Mouse (Mus musculus): Measurements from ENCODE around the gene Sympk. TPM values are rescaled to one million over a fixed set of nuclear protein-coding genes. Genes with fewer than 3 reads are reported as not detected.

The Sympk gene
- 26.7 and 39.4 TPM in 2 replicates for polyA plus RNA-seq (2014; fragmentation: Nextera tagmentation; extraction: Ambion mirVana)

DNA sequence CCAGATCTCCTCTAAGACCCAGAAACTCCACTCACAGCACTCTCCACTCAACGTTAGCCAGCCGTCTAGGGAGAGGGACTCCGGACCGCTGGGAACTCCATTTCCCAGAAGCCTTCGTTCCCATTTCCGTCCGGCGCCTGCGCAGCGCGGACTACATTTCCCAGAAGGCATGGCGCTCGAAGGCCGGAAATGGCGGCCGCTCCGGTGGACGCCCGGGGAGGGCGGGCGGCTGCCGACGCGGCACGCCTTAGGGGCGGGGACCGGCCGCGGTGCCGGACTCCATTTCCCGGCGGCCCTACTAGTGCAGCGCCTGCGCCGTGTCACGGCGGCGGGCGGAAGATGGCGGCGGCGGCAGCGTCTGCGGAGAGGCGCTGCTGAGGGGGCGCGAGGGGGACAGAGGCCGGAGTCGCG lies at the start of gene Sympk:
Gene Sympk, plus strand, starts transcription at position 282 of the 411 bp plus-strand sequence.
- H3K27ac ChIP-seq (ENCODE audit: low read depth, low read length): 0 out of 2 replicates have a peak within 1 kb of the TSS, but pooled peaks have one; percentile 6
- peak within 1 kb of the TSS; percentile 68 for H3K4me3 ChIP-seq (ENCODE audit: low read length)
- H3K4me1 ChIP-seq (ENCODE audit: control insufficient read depth, insufficient read depth, low read length): peaks cover 6% of the 10 kb centered on the region; the same call in 1 of the 2 replicates
- no peaks in the 10 kb centered on the region for H3K9me3 ChIP-seq (ENCODE audit: control insufficient read depth, low read length)
- peak within 1 kb of the TSS; percentile 76 for H3K4me2 ChIP-seq (replicated peaks; ENCODE audit: low read depth, low read length)
- peak within 1 kb of the TSS; percentile 85 for H3K9ac ChIP-seq (ENCODE audit: low read depth, low read length)
- peaks cover 24% of the 10 kb centered on the region for H3K27me3 ChIP-seq (ENCODE audit: control insufficient read depth, insufficient read depth, low read length)
- peaks cover 7% of the 10 kb centered on the region for H3K36me3 ChIP-seq (ENCODE audit: control insufficient read depth, insufficient read depth, low read length)
- under 1% methylated on average over 39 of the region's 50 CpGs for WGBS
- peak; percentile 93 for ATAC-seq (ENCODE audit: low FRiP score, low TSS enrichment)

DNA sequence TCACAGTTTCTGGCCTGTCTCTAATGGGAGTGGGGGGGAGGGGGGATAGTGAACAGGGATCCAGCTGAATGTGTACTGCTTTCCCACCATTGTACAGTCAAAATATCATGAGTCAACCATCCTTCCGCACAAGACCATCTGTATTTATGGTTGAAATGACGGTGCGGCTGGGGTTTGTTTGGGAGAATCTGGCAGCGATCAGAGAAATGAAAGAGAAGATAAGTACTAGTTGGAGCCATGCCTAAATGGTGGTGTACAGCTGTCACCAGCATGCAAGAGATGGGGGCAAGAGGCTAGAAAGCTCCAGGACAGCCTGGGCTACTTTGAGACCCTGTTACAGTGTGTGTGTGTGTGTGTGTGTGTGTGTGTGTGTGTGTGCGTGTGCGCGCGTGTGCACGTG lies 45.8 kb upstream of the Sympk start:
- no peaks in the 10 kb centered on the region for H3K9me3 ChIP-seq (ENCODE audit: control insufficient read depth, low read length)
- H3K27ac ChIP-seq (ENCODE audit: low read depth, low read length): no peak overlapping the region
- no peaks in the 10 kb centered on the region for H3K4me1 ChIP-seq (ENCODE audit: control insufficient read depth, insufficient read depth, low read length)
- H3K27me3 ChIP-seq (ENCODE audit: control insufficient read depth, insufficient read depth, low read length): no peaks in the 10 kb centered on the region; the same call in 1 of the 2 replicates
- 92% methylated on average over 9 of the region's 9 CpGs for WGBS
- H3K4me3 ChIP-seq (ENCODE audit: low read length): no peak overlapping the region
- ATAC-seq (ENCODE audit: low FRiP score, low TSS enrichment): no peak
- no peak overlapping the region for H3K9ac ChIP-seq (ENCODE audit: low read depth, low read length)
- no peak overlapping the region for H3K4me2 ChIP-seq (replicated peaks; ENCODE audit: low read depth, low read length)
- H3K36me3 ChIP-seq (ENCODE audit: control insufficient read depth, insufficient read depth, low read length): no peaks in the 10 kb centered on the region

DNA sequence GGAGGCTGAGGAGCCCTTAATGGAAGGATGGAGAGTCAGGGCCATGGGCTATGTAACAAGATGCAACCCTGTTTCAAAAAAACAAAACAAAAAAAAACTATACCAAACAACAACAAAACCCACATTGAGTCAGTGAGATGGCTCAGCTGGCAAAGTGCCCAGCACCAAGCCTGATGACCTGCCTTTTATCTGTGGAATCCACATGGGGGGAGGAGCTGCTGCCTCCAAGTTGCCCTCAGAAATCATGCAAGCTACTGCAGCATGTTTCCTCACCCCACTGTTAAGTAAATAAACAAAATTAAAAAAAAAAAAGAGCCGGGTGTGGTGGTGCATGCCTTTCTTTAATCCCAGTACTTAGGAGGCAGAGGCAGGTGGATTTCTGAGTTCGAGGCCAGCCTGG lies 37.7 kb upstream of the Sympk start:
- Histone ChIP-seq H3K4me1 (ENCODE audit: control insufficient read depth, insufficient read depth, low read length) (peaks cover 2% of the 10 kb centered on the region; the same call in 1 of the 2 replicates), H3K9me3 (ENCODE audit: control insufficient read depth, low read length) (no peaks in the 10 kb centered on the region), H3K27ac (ENCODE audit: low read depth, low read length) (no peak overlapping the region), H3K4me2 (replicated peaks; ENCODE audit: low read depth, low read length) (no peak overlapping the region), H3K4me3 (ENCODE audit: low read length) (no peak overlapping the region), H3K27me3 (ENCODE audit: control insufficient read depth, insufficient read depth, low read length) (peaks cover under 1% of the 10 kb centered on the region; the same call in 1 of the 2 replicates), H3K36me3 (ENCODE audit: control insufficient read depth, insufficient read depth, low read length) (no peaks in the 10 kb centered on the region), H3K9ac (ENCODE audit: low read depth, low read length) (no peak overlapping the region)
- no peak for ATAC-seq (ENCODE audit: low FRiP score, low TSS enrichment)
- WGBS: 62% methylated on average over 2 of the region's 2 CpGs

DNA sequence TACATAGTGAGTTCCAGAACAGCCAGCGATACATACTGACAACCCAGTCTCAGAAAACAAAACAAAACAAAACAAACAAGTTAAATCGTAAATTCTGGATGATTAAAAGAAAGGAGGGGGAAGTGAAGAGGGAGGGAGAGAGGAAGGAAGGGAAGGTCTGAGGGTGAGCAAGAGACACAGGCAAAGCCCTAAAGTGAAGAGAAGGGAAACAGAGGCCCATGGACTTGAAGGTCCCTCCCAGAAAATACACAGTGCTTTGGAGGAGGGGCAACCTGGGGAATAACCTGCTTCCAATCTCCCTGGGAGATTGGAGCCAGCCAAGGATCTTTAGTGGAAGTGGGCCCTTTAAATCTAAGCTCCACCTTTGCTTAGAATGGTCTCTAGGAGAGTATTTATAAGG lies 37.1 kb upstream of the Sympk start, which contains the start of gene Nanos2:
Gene Nanos2, plus strand, starts transcription at position 301 of the 400 bp plus-strand sequence.
- WGBS: 57% methylated on average over 2 of the region's 2 CpGs
- Histone ChIP-seq H3K36me3 (ENCODE audit: control insufficient read depth, insufficient read depth, low read length) (no peaks in the 10 kb centered on the region), H3K4me3 (ENCODE audit: low read length) (no peak within 1 kb of the TSS), H3K27ac (ENCODE audit: low read depth, low read length) (no peak within 1 kb of the TSS), H3K9me3 (ENCODE audit: control insufficient read depth, low read length) (no peaks in the 10 kb centered on the region), H3K9ac (ENCODE audit: low read depth, low read length) (no peak within 1 kb of the TSS), H3K27me3 (ENCODE audit: control insufficient read depth, insufficient read depth, low read length) (peaks cover 5% of the 10 kb centered on the region; the same call in 1 of the 2 replicates), H3K4me2 (replicated peaks; ENCODE audit: low read depth, low read length) (no peak within 1 kb of the TSS), H3K4me1 (ENCODE audit: control insufficient read depth, insufficient read depth, low read length) (peaks cover 6% of the 10 kb centered on the region; the same call in 1 of the 2 replicates)
- ATAC-seq (ENCODE audit: low FRiP score, low TSS enrichment): no peak

DNA sequence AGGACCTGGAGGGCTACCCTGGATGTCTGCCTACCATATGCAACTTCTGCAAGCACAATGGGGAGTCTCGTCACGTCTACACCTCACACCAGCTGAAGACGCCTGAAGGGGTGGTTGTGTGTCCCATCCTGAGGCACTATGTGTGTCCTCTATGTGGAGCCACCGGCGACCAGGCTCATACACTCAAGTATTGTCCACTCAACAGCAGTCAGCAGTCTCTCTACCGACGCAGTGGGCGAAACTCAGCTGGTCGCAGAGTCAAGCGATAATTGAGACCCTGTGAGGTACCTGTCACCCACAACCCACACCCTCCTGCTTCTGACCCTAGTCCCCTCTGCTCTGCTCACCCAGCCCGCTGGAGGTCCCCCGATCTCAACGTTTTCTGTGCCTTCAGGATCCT lies 36.4 kb upstream of the Sympk start:
- no peak overlapping the region for H3K9ac ChIP-seq (ENCODE audit: low read depth, low read length)
- H3K9me3 ChIP-seq (ENCODE audit: control insufficient read depth, low read length): no peaks in the 10 kb centered on the region
- no peak overlapping the region for H3K4me3 ChIP-seq (ENCODE audit: low read length)
- no peaks in the 10 kb centered on the region for H3K36me3 ChIP-seq (ENCODE audit: control insufficient read depth, insufficient read depth, low read length)
- ATAC-seq (ENCODE audit: low FRiP score, low TSS enrichment): no peak
- no peak overlapping the region for H3K4me2 ChIP-seq (replicated peaks; ENCODE audit: low read depth, low read length)
- peaks cover 8% of the 10 kb centered on the region for H3K27me3 ChIP-seq (ENCODE audit: control insufficient read depth, insufficient read depth, low read length)
- peaks cover 6% of the 10 kb centered on the region; the same call in 1 of the 2 replicates for H3K4me1 ChIP-seq (ENCODE audit: control insufficient read depth, insufficient read depth, low read length)
- WGBS: 77% methylated on average over 13 of the region's 13 CpGs
- H3K27ac ChIP-seq (ENCODE audit: low read depth, low read length): no peak overlapping the region

DNA sequence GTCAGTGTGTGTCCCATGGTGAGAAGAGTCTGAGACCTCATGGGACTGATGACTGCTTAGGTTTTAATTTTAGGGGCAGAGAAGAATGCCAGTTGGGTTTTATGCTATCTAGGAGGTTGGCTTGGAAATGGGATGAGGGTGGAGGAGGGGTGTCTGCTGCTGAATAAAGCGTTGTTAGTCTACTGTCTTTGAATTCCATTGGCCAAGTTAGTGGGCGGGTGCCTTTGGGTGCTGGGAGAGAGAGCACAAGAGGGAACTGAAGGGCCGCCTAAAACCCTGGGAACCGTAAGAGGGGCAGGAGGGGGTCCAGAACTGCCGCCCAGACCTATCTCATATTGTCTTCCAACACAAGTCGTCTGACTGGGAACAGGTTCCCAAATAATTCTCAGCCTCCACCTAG lies 35.4 kb upstream of the Sympk start:
- ATAC-seq (ENCODE audit: low FRiP score, low TSS enrichment): no peak
- 71% methylated on average over 6 of the region's 6 CpGs for WGBS
- H3K4me2 ChIP-seq (replicated peaks; ENCODE audit: low read depth, low read length): no peak overlapping the region
- H3K27ac ChIP-seq (ENCODE audit: low read depth, low read length): no peak overlapping the region
- H3K9ac ChIP-seq (ENCODE audit: low read depth, low read length): no peak overlapping the region
- peaks cover 8% of the 10 kb centered on the region for H3K27me3 ChIP-seq (ENCODE audit: control insufficient read depth, insufficient read depth, low read length)
- H3K4me3 ChIP-seq (ENCODE audit: low read length): no peak overlapping the region
- no peaks in the 10 kb centered on the region for H3K9me3 ChIP-seq (ENCODE audit: control insufficient read depth, low read length)
- peaks cover 6% of the 10 kb centered on the region; the same call in 1 of the 2 replicates for H3K4me1 ChIP-seq (ENCODE audit: control insufficient read depth, insufficient read depth, low read length)
- H3K36me3 ChIP-seq (ENCODE audit: control insufficient read depth, insufficient read depth, low read length): 0 out of 2 replicates have a peak, but pooled peaks cover 3% of the 10 kb centered on the region

DNA sequence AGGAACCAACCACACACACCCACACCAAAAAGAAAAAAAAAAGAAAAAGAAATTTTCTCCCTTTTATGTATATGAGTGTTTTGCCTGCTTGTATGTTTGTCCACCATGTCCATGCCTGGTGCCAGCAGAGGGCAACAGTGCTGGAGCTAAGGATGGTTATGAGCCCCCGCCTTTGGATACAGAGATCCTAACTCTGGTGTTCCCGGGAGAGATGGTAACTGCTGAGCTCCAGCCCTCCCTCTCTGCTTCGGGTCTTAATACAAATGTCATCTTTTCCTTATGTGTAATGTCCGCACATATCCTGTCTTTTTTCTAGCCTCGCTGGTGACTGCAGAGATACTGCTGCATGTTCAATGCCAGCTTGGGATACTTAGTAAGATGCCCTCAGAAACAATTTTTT lies 34.2 kb upstream of the Sympk start:
- H3K4me2 ChIP-seq (replicated peaks; ENCODE audit: low read depth, low read length): peak overlapping the region; percentile 84
- 13% methylated on average over 5 of the region's 5 CpGs for WGBS
- no peaks in the 10 kb centered on the region for H3K9me3 ChIP-seq (ENCODE audit: control insufficient read depth, low read length)
- peak overlapping the region; percentile 69; the same call in 1 of the 2 replicates for H3K27ac ChIP-seq (ENCODE audit: low read depth, low read length)
- peaks cover 6% of the 10 kb centered on the region; the same call in 1 of the 2 replicates for H3K4me1 ChIP-seq (ENCODE audit: control insufficient read depth, insufficient read depth, low read length)
- 0 out of 2 replicates have a peak, but pooled peaks cover 4% of the 10 kb centered on the region for H3K36me3 ChIP-seq (ENCODE audit: control insufficient read depth, insufficient read depth, low read length)
- ATAC-seq (ENCODE audit: low FRiP score, low TSS enrichment): no peak
- no peak overlapping the region for H3K9ac ChIP-seq (ENCODE audit: low read depth, low read length)
- peaks cover 8% of the 10 kb centered on the region for H3K27me3 ChIP-seq (ENCODE audit: control insufficient read depth, insufficient read depth, low read length)
- H3K4me3 ChIP-seq (ENCODE audit: low read length): peak overlapping the region; percentile 52

DNA sequence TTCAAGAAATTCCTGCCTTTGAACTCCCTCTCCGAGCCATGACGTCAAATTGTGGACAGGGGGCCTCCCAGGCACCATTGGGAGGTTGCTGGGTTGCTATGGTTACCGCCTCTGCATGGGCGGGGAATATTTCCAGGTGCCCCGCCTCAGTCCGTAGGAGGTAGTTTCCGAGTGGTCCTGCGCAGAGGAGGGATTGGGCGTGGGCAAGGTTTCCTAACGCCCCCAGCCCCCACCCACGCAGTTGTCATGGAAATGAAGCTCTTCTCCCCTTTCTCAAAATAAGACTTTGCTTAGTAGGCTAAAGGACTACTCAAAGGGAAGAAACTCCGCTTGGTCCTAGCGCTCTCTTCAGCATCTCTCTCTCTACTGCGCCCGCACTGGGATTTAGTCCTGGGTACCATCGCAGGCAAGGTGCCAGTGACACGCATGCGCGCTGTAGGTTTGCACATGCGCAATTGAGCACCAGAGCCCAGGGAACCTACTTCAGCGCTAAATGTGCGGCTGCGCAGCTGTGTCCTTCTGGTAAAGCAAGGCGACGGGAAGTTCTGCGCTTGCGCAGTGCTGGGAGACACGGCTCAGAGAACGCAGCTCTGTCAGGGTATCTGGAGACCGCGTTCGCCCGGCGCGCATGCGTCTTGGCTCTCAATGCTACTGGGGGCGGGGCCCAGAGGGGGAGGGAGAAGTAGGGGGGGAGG lies 33.4 kb upstream of the Sympk start, which contains the start of gene Mypop:
Gene Mypop, plus strand, starts transcription at position 645 of the 695 bp plus-strand sequence.
- Histone ChIP-seq H3K4me2 (replicated peaks; ENCODE audit: low read depth, low read length) (peak within 1 kb of the TSS; percentile 84), H3K9me3 (ENCODE audit: control insufficient read depth, low read length) (no peaks in the 10 kb centered on the region), H3K27me3 (ENCODE audit: control insufficient read depth, insufficient read depth, low read length) (peaks cover 8% of the 10 kb centered on the region), H3K4me3 (ENCODE audit: low read length) (peak within 1 kb of the TSS; percentile 52), H3K4me1 (ENCODE audit: control insufficient read depth, insufficient read depth, low read length) (peaks cover 9% of the 10 kb centered on the region; the same call in 1 of the 2 replicates), H3K36me3 (ENCODE audit: control insufficient read depth, insufficient read depth, low read length) (0 out of 2 replicates have a peak, but pooled peaks cover 4% of the 10 kb centered on the region), H3K9ac (ENCODE audit: low read depth, low read length) (peak within 1 kb of the TSS; percentile 58), H3K27ac (ENCODE audit: low read depth, low read length) (peak within 1 kb of the TSS; percentile 69)
- under 1% methylated on average over 36 of the region's 37 CpGs for WGBS
- ATAC-seq (ENCODE audit: low FRiP score, low TSS enrichment): peak; percentile 95
